Mouse (Mus musculus) erythroblast, embryonic 14.5 days (primary cell): ENCODE data around the gene Cit.

ENCODE experiments used
- GATA1 ChIP-seq: IDR thresholded peaks from 2 replicates; pipeline ENCODE4 v1.6.1; 2012; ENCODE audit warnings: low read length, inconsistent platforms, mixed read lengths
- TAL1 ChIP-seq: IDR thresholded peaks from 3 replicates; pipeline ENCODE4 v1.6.1; 2012; ENCODE audit warnings: low read length, inconsistent platforms, mixed read lengths

DNA sequence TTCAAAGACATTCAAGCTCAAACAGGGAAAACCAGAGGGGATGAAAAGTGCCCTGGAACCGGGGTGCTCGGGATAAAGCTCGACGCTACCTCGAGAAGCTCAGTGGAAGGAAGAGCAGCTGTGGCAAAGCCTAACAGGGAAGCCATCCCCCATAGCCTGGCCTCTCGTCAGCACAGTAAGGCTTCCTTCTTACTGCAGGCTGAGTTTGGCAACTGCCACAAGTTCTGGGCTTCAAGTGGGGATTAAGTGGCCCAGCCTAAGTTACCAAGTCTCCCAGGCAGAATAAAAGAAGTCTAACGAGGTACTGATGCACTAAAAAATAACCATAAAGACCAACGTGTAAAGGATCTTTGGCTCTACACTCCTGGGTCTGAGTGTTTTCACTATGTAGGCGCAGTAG is 173.1 kb downstream of the Cit start:
- TF ChIP-seq GATA1 (no peak), TAL1 (no peak)
